Mouse (Mus musculus): Measurements from ENCODE around the gene Foxa1.

GRCm38 (mm10) chr12:57511127-57511526, 35.6 kb downstream of the Foxa1 start:
- TF ChIP-seq POLR2A (IDR thresholded peaks at IDR 0.05; ENCODE audit: low read depth, low read length) (no peak), CTCF (IDR thresholded peaks at IDR 0.05; ENCODE audit: borderline replicate concordance, insufficient read depth, low read length) (no peak)

Data from embryonic fibroblast, embryonic 13.5 days (primary cell).